Mouse (Mus musculus) T-helper 2 cell (primary cell): Measurements from ENCODE around the gene Alkbh3.

ENCODE experiments used
- in situ Hi-C: fragments of 300-600 bp; cut with MboI, MseI; formaldehyde crosslinking; loops from one replicate; pipeline ENCODE4 v1.15.1; 2025; ENCODE audit warnings: high pct_unique_total_duplicates

The Alkbh3 gene

GRCm38 (mm10) chr2:94010335-94011291 is at the start of gene Alkbh3:
Gene Alkbh3, minus strand, starts transcription at chr2:94010807.
- in situ Hi-C loops, result no loop called here

- in situ Hi-C loops, result no loop called here
Observed at GRCm38 (mm10) chr2:94059459-94059858, 48.9 kb upstream of the Alkbh3 start.

- in situ Hi-C loops, result no loop called here
Observed at GRCm38 (mm10) chr2:94054813-94055212, 44.2 kb upstream of the Alkbh3 start.

GRCm38 (mm10) chr2:94051952-94052351 is 41.3 kb upstream of the Alkbh3 start:
- in situ Hi-C loops, result no loop called here

- in situ Hi-C loops, result no loop called here
Observed at GRCm38 (mm10) chr2:94050901-94051300, 40.3 kb upstream of the Alkbh3 start.

- in situ Hi-C loops, result no loop called here
Observed at GRCm38 (mm10) chr2:94049471-94050176, 39.0 kb upstream of the Alkbh3 start.

GRCm38 (mm10) chr2:94048733-94049470 is 38.3 kb upstream of the Alkbh3 start:
- in situ Hi-C loops, result no loop called here

- in situ Hi-C loops, result no loop called here
Observed at GRCm38 (mm10) chr2:94048271-94048670, 37.7 kb upstream of the Alkbh3 start.

GRCm38 (mm10) chr2:94045411-94046090 is 34.9 kb upstream of the Alkbh3 start:
- in situ Hi-C loops, result no loop called here

GRCm38 (mm10) chr2:94044174-94044573 is 33.6 kb upstream of the Alkbh3 start:
- in situ Hi-C loops, result no loop called here

- in situ Hi-C loops, result no loop called here
Observed at GRCm38 (mm10) chr2:94043662-94044061, 33.1 kb upstream of the Alkbh3 start.

GRCm38 (mm10) chr2:94042461-94042860 is 31.9 kb upstream of the Alkbh3 start:
- in situ Hi-C loops, result no loop called here

GRCm38 (mm10) chr2:94040391-94041125 is 30.0 kb upstream of the Alkbh3 start:
- in situ Hi-C loops, result no loop called here

GRCm38 (mm10) chr2:94035428-94036331 is 25.1 kb upstream of the Alkbh3 start:
- in situ Hi-C loops, result loop anchor here (5.0 kb wide), 1 partner anchor 212 kb away; no protein-coding TSS in a partner anchor

GRCm38 (mm10) chr2:94030602-94031001 is 20.0 kb upstream of the Alkbh3 start:
- in situ Hi-C loops, result no loop called here

- in situ Hi-C loops, result no loop called here
Observed at GRCm38 (mm10) chr2:94024637-94025036, 14.0 kb upstream of the Alkbh3 start.

- in situ Hi-C loops, result loop anchor here (5.0 kb wide), 1 partner anchor 145 kb away; no protein-coding TSS in a partner anchor
Observed at GRCm38 (mm10) chr2:94002331-94002730, 8.3 kb downstream of the Alkbh3 start.

GRCm38 (mm10) chr2:94001918-94002317 is 8.7 kb downstream of the Alkbh3 start:
- in situ Hi-C loops, result loop anchor here (5.0 kb wide), 1 partner anchor 145 kb away; no protein-coding TSS in a partner anchor

- in situ Hi-C loops, result loop anchor here (5.0 kb wide), 1 partner anchor 144 kb away; no protein-coding TSS in a partner anchor
Observed at GRCm38 (mm10) chr2:94001411-94001810, 9.2 kb downstream of the Alkbh3 start.
